ENCODE assay signal across 10 mouse cellular contexts in the genomic region with DNA sequence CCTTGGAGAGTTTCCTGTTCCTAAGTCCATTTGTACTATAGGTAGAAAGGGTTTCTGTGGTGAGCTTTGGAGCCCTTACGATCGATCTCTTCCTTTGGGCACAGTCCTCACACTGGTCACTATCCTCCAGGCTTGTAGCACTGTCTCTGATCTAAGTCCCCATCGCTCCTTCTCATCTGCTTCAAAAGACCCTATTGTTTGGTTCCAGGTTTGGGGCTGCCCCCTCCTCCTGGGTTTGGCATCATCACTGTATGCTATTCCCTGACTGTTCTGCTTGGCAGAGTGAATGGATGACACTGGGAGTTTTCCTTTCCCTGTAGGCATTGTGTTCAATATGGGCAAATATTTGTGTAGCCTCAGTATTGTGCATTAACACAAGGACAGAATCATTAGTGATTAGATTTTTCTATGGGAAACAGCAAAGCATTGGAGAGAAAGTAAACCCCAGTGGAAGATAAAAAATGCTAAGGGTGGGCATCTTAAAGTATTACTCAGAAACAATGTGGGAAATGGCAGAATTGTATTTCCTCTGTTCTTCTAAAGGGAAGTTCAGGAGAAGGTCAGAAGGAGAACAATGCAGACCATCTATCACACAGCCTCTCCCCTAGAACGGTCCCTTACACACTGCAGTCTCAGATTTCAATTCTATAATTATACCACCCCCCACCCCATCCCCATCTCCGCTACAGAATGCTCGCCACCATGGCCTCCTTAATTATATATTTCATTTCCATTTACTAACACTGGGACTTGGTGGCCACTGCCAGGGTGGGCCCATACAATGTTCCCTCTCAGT.
DNase-seq lines count a peak whose midpoint lies in the region; ATAC-seq and TF ChIP-seq lines count a peak whose summit lies in the region.
"Had no signal": no experiment of that assay in that cellular context is flagged by ENCODE, and none has a peak within 500 bp of the region (broad histone marks: within the 10 kb centered on the region; RNA-seq: fewer than 3 reads in every experiment).

No protein-coding gene starts in this region.

- no peaks in the 10 kb centered on the region; the same call in 1 of the 2 replicates for H3K4me1 ChIP-seq in kidney, postnatal 0 days (replicated peaks; ENCODE audit: insufficient read depth, low read length)
- H3K4me1 ChIP-seq in midbrain, embryonic 12.5 days, result peaks cover 36% of the 10 kb centered on the region
- peaks cover 66% of the 10 kb centered on the region for H3K4me1 ChIP-seq in midbrain, embryonic 13.5 days (replicated peaks)

- H3K9ac ChIP-seq in kidney, postnatal 0 days (ENCODE audit: low read depth, low read length), result no peak overlapping the region
- H3K9ac ChIP-seq in midbrain, embryonic 12.5 days (replicated peaks), result no peak overlapping the region
- no peak overlapping the region for H3K9ac ChIP-seq in midbrain, embryonic 13.5 days (replicated peaks)

- no peak for TF ChIP-seq CTCF in kidney, postnatal 0 days (IDR thresholded peaks at IDR 0.05; ENCODE audit: low read depth)

- H3K9me3 ChIP-seq in kidney, postnatal 0 days (replicated peaks; ENCODE audit: low read length), result no peaks in the 10 kb centered on the region
- H3K9me3 ChIP-seq in midbrain, embryonic 12.5 days, result no peaks in the 10 kb centered on the region
- H3K9me3 ChIP-seq in midbrain, embryonic 13.5 days, result no peaks in the 10 kb centered on the region

- intact Hi-C loops in heart, postnatal 25 days (cut with DNase I), result no loop called here

- H3K4me3 ChIP-seq in kidney, postnatal 0 days (replicated peaks; ENCODE audit: low read depth, low read length), result no peak overlapping the region
- no peak overlapping the region for H3K4me3 ChIP-seq in midbrain, embryonic 12.5 days
- no peak overlapping the region for H3K4me3 ChIP-seq in midbrain, embryonic 13.5 days (replicated peaks)

- peak; percentile 78 for DNase-seq in heart, adult 11 months
- no peak for DNase-seq in heart, postnatal 25 days (ENCODE audit: low spot score)
- peak; percentile 65 for DNase-seq in kidney, postnatal 0 days (ENCODE audit: low spot score)
- DNase-seq in kidney, postnatal 25 days, result no peak
- peak; percentile 35 for DNase-seq in retina, embryonic 14.5 days (ENCODE audit: low spot score)
- no peak for DNase-seq in B cell, adult 2 months
- DNase-seq: cerebellum, postnatal 14 days; gastrocnemius, postnatal 10 days had no signal

- WGBS in kidney, postnatal 0 days, result 58% methylated on average over 6 of the region's 6 CpGs
- 62% methylated on average over 6 of the region's 6 CpGs for WGBS in midbrain, embryonic 12.5 days
- 60% methylated on average over 6 of the region's 6 CpGs for WGBS in midbrain, embryonic 13.5 days

- peaks cover 2% of the 10 kb centered on the region; the same call in 1 of the 2 replicates for H3K36me3 ChIP-seq in kidney, postnatal 0 days (ENCODE audit: insufficient read depth, low read length)
- H3K36me3 ChIP-seq in midbrain, embryonic 12.5 days, result no peaks in the 10 kb centered on the region
- H3K36me3 ChIP-seq in midbrain, embryonic 13.5 days, result no peaks in the 10 kb centered on the region

- no peak; the same call in 1 of the 2 replicates for ATAC-seq in kidney, postnatal 0 days (replicated peaks; ENCODE audit: low FRiP score, low read depth)
- ATAC-seq in midbrain, embryonic 12.5 days (ENCODE audit: low FRiP score, low read depth), result no peak
- no peak for ATAC-seq in midbrain, embryonic 13.5 days

- H3K27ac ChIP-seq in kidney, postnatal 0 days, result peak overlapping the region; percentile 67
- H3K27ac ChIP-seq in midbrain, embryonic 12.5 days (replicated peaks), result peak overlapping the region; percentile 20; the same call in 1 of the 2 replicates
- no peak overlapping the region for H3K27ac ChIP-seq in midbrain, embryonic 13.5 days

- H3K4me2 ChIP-seq in kidney, postnatal 0 days (ENCODE audit: low read length), result no peak overlapping the region
- no peak overlapping the region for H3K4me2 ChIP-seq in midbrain, embryonic 12.5 days (replicated peaks)
- H3K4me2 ChIP-seq in midbrain, embryonic 13.5 days (replicated peaks), result no peak overlapping the region

- no peaks in the 10 kb centered on the region for H3K27me3 ChIP-seq in kidney, postnatal 0 days (ENCODE audit: insufficient read depth, low read length)
- no peaks in the 10 kb centered on the region for H3K27me3 ChIP-seq in midbrain, embryonic 12.5 days
- H3K27me3 ChIP-seq in midbrain, embryonic 13.5 days, result no peaks in the 10 kb centered on the region

Comparison
In these comparisons a context has a peak if more than half of its experiments do, and no peak if none do; other contexts are left out.
1. DNase-seq: peak in heart, adult 11 months (single experiment), kidney, postnatal 0 days (single experiment) and retina, embryonic 14.5 days (single experiment); none in heart, postnatal 25 days (single experiment), kidney, postnatal 25 days (0 of 2) and B cell, adult 2 months (0 of 2).